Mouse (Mus musculus): Measurements from ENCODE around the gene Fkbp2. TPM values are rescaled to one million over a fixed set of nuclear protein-coding genes. Genes with fewer than 3 reads are reported as not detected.
A peak's percentile ranks its signal among the peaks of the same experiment; 100 is the strongest.

The Fkbp2 gene
- polyA plus RNA-seq, 1 experiment from 2014 or later: 147 TPM

DNA sequence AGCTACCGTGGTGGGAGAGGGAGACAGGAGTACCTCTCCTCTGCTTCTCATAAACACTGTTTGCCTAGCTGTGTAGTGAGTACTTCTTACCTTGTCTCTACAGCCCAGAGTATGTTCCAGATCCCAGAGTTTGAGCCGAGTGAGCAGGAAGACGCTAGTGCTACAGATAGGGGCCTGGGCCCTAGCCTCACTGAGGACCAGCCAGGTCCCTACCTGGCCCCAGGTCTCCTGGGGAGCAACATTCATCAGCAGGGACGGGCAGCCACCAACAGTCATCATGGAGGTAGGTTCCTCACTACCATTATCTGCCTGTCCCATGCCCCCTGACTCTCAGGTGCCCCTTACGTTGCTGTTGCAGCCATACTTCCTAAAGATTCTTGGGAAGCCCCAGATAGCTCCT lies 37.5 kb downstream of the Fkbp2 start:
- peak overlapping the region; percentile 98 for H3K4me2 ChIP-seq
- H3K27ac ChIP-seq (replicated peaks): peak overlapping the region; percentile 97
- no peaks in the 10 kb centered on the region for H3K9me3 ChIP-seq
- no peaks in the 10 kb centered on the region for H3K27me3 ChIP-seq
- H3K36me3 ChIP-seq: no peaks in the 10 kb centered on the region
- ATAC-seq (ENCODE audit: low FRiP score, low read depth): peak; percentile 4; the same call in 1 of the 2 replicates
- H3K4me1 ChIP-seq (replicated peaks): peaks cover 48% of the 10 kb centered on the region
- H3K9ac ChIP-seq: peak overlapping the region; percentile 94
- peak overlapping the region; percentile 94 for H3K4me3 ChIP-seq
- WGBS: 29% methylated on average over 5 of the region's 5 CpGs

DNA sequence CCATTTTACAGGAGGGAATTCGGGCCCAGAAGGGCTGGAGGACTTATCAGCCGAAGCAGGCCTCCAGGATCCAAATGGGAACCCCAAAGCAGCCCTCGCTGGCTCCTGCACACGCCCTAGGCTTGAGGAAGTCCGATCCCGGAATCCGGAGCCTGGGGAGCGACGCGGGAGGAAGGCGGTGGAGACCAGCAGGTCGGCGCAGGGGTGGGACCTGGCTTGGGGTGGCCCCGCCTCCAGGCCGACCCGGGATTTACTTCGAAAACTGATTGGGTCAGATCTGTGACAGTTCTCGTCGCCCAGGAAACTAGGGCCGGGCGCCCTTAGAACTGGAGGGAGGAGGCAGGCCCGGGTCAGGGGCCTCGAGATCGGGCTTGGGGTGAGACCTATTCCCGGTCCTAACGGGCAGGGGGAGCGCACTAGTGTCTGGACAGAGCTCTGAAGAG lies 38.0 kb downstream of the Fkbp2 start, which contains the start of gene Gpr137:
Gpr137 (minus strand) TSS at position 232 of the 443 bp plus-strand sequence.
- Histone ChIP-seq H3K9me3 (no peaks in the 10 kb centered on the region), H3K27me3 (0 out of 2 replicates have a peak, but pooled peaks cover 3% of the 10 kb centered on the region), H3K9ac (peak within 1 kb of the TSS; percentile 94), H3K27ac (replicated peaks) (peak within 1 kb of the TSS; percentile 97), H3K36me3 (no peaks in the 10 kb centered on the region), H3K4me1 (replicated peaks) (peaks cover 50% of the 10 kb centered on the region), H3K4me3 (peak within 1 kb of the TSS; percentile 94), H3K4me2 (peak within 1 kb of the TSS; percentile 98)
- 0% methylated on average over 27 of the region's 27 CpGs for WGBS
- ATAC-seq (ENCODE audit: low FRiP score, low read depth): peak; percentile 82

DNA sequence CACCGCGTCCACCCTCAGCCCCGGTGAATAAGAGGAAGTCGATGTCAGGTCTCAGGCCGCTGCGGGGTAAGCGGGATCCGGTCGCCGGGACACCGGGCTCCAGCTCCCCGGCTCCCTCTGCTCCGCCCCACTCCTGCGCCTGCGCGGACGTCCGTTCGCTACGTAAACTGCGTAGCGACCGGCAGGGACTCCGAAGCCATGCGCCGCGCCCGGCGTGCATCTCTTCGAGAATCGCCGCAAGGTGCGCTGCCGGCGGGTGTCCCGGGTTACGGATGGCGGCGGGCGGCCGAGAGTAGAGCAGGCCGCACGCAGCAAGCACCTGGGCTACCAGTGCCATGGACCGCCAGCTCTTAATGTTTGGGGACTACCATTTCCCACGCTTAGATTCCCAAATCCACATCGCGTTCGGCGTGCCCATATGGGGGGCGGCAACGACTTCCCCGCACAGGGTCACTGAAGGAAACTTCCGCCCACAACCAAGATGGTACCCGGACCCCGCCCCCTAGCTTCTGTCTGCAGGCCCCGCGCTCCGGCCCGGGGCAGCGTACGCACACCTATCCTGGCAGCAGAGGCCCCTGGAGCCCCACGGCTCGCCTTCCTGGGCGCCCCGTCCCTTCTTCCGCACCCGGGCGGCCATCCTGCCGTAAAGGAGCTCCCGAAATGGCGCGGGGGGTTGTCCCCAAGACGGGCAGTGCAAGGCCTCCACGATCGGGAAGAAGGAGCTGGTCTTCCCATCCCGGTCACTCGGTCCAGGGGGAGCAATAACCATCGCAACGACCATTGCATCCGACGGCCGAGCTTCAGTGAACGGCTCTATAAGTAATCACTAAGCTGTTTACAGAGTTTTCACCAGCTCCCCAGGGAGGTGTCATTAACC lies 38.7 kb downstream of the Fkbp2 start, which contains the start of gene Bad:
Bad (plus strand) TSS at position 490 of the 877 bp plus-strand sequence.
- 0 out of 2 replicates have a peak, but pooled peaks cover 8% of the 10 kb centered on the region for H3K27me3 ChIP-seq
- ATAC-seq (ENCODE audit: low FRiP score, low read depth): peak; percentile 82
- H3K27ac ChIP-seq (replicated peaks): peak within 1 kb of the TSS; percentile 97
- no peaks in the 10 kb centered on the region for H3K9me3 ChIP-seq
- H3K36me3 ChIP-seq: no peaks in the 10 kb centered on the region
- peak within 1 kb of the TSS; percentile 98 for H3K4me2 ChIP-seq
- peak within 1 kb of the TSS; percentile 94 for H3K4me3 ChIP-seq
- peaks cover 50% of the 10 kb centered on the region for H3K4me1 ChIP-seq (replicated peaks)
- under 1% methylated on average over 83 of the region's 83 CpGs for WGBS
- H3K9ac ChIP-seq: peak within 1 kb of the TSS; percentile 94

DNA sequence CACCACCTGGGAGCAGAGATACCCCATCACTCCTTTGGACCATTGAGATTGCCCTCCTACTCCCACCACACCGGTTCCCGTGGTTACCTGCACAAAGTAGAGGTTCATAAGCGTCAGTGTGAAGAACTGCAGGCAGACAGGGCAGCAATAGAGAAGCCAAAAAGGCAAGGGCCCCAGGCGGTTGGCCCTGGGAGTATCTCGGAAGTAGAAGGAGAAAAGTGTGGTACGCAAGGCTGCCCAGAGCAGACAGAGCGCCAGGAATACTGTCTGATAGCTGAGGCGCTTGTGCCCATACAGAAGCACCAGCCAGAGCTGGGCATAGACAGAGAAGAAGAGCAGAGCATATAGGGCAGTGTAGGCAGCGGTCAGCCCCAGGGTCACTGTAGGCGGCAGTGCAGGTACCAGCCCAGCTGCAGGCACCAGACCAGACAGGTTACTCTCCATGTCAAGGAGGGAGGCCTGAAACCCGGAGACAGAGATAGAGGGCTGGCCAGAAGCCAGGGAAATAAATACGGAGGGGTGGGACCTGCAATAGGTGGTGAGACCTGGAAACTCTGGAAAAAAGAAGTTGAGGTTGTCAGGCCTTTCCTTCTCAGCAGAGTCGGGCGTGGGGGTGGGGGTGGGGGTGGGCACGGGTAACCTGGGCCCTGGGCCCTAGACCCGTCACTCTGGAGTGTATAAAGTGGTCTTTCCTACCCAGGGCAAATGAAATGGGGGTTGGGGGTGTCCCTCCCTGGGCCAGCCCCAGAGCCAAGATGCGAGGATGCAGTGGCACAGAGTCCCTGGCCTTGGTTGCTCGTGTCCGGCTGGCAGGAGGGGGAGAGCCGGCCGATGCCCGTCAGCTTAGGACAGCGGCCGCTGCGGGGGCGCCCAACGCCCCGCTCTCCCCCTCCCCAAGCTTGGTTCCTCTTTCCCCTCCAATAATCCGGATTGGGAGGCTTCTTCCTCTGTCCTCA lies 39.6 kb downstream of the Fkbp2 start:
- ATAC-seq (ENCODE audit: low FRiP score, low read depth): peak; percentile 5
- Histone ChIP-seq H3K9me3 (no peaks in the 10 kb centered on the region), H3K9ac (peak overlapping the region; percentile 94), H3K27me3 (peaks cover 16% of the 10 kb centered on the region; the same call in 1 of the 2 replicates), H3K4me1 (replicated peaks) (peaks cover 50% of the 10 kb centered on the region), H3K36me3 (no peaks in the 10 kb centered on the region), H3K4me2 (peak overlapping the region; percentile 98), H3K27ac (replicated peaks) (peak overlapping the region; percentile 97), H3K4me3 (peak overlapping the region; percentile 94)
- WGBS: 18% methylated on average over 29 of the region's 29 CpGs

- Histone ChIP-seq H3K9ac (peak overlapping the region; percentile 94), H3K4me3 (peak overlapping the region; percentile 94), H3K36me3 (no peaks in the 10 kb centered on the region), H3K9me3 (no peaks in the 10 kb centered on the region), H3K27ac (replicated peaks) (no peak overlapping the region), H3K4me1 (replicated peaks) (peaks cover 53% of the 10 kb centered on the region), H3K27me3 (peaks cover 26% of the 10 kb centered on the region; the same call in 1 of the 2 replicates), H3K4me2 (peak overlapping the region; percentile 98)
- ATAC-seq (ENCODE audit: low FRiP score, low read depth): no peak
- WGBS: 89% methylated on average over 20 of the region's 20 CpGs
Measured at GRCm38 (mm10) chr19:6939106-6940002, 40.9 kb downstream of the Fkbp2 start.

- peak overlapping the region; percentile 11 for H3K4me2 ChIP-seq
Measured at GRCm38 (mm10) chr19:6937541-6938465, 42.5 kb downstream of the Fkbp2 start.

GRCm38 (mm10) chr19:6936299-6936698 lies 44.0 kb downstream of the Fkbp2 start:
- 18% methylated on average over 3 of the region's 3 CpGs for WGBS
- Histone ChIP-seq H3K4me2 (no peak overlapping the region), H3K4me1 (replicated peaks) (peaks cover 53% of the 10 kb centered on the region), H3K9me3 (no peaks in the 10 kb centered on the region), H3K4me3 (no peak overlapping the region), H3K27me3 (peaks cover 50% of the 10 kb centered on the region), H3K9ac (no peak overlapping the region), H3K27ac (replicated peaks) (no peak overlapping the region), H3K36me3 (no peaks in the 10 kb centered on the region)
- no peak for ATAC-seq (ENCODE audit: low FRiP score, low read depth)

More at GRCm38 (mm10) chr19:6937541-6938465, 42.5 kb downstream of the Fkbp2 start:
- H3K4me3 ChIP-seq: no peak overlapping the region
- no peak overlapping the region for H3K9ac ChIP-seq
- ATAC-seq (ENCODE audit: low FRiP score, low read depth): no peak
- H3K4me1 ChIP-seq (replicated peaks): peaks cover 57% of the 10 kb centered on the region
- H3K27me3 ChIP-seq: peaks cover 35% of the 10 kb centered on the region
- no peak overlapping the region for H3K27ac ChIP-seq (replicated peaks)
- no peaks in the 10 kb centered on the region for H3K36me3 ChIP-seq
- no peaks in the 10 kb centered on the region for H3K9me3 ChIP-seq
- 68% methylated on average over 16 of the region's 16 CpGs for WGBS

- peaks cover 62% of the 10 kb centered on the region for H3K27me3 ChIP-seq
- peak within 1 kb of the TSS; percentile 84 for H3K4me2 ChIP-seq
- peak within 1 kb of the TSS; percentile 57 for H3K9ac ChIP-seq
- H3K4me3 ChIP-seq: peak within 1 kb of the TSS; percentile 47
- H3K4me1 ChIP-seq (replicated peaks): peaks cover 36% of the 10 kb centered on the region
- ATAC-seq (ENCODE audit: low FRiP score, low read depth): no peak; the same call in 1 of the 2 replicates
- no peaks in the 10 kb centered on the region for H3K9me3 ChIP-seq
- 8% methylated on average over 23 of the region's 23 CpGs for WGBS
- no peaks in the 10 kb centered on the region for H3K36me3 ChIP-seq
- H3K27ac ChIP-seq (replicated peaks): no peak within 1 kb of the TSS; the same call in 1 of the 2 replicates
Measured at GRCm38 (mm10) chr19:6934195-6934977, 45.9 kb downstream of the Fkbp2 start, which contains the start of gene Kcnk4. Gene Kcnk4 (minus strand): TSS chr19:6934515.

GRCm38 (mm10) chr19:6933436-6934194 lies 46.7 kb downstream of the Fkbp2 start:
- Histone ChIP-seq H3K4me2 (peak overlapping the region; percentile 84), H3K27ac (replicated peaks) (no peak overlapping the region; the same call in 1 of the 2 replicates), H3K36me3 (no peaks in the 10 kb centered on the region), H3K4me1 (replicated peaks) (peaks cover 28% of the 10 kb centered on the region), H3K9ac (peak overlapping the region; percentile 57), H3K4me3 (peak overlapping the region; percentile 47), H3K9me3 (no peaks in the 10 kb centered on the region), H3K27me3 (peaks cover 69% of the 10 kb centered on the region)
- ATAC-seq (ENCODE audit: low FRiP score, low read depth): peak; percentile 77
- WGBS: 3% methylated on average over 58 of the region's 58 CpGs

Data from hindbrain, embryonic 15.5 days (tissue).